Mouse (Mus musculus) left cerebral cortex, adult 8-10 months (tissue): ENCODE data around the gene Gm49318. TPM values are rescaled to one million over a fixed set of nuclear protein-coding genes. Genes with fewer than 3 reads are reported as not detected.

Source experiments
- DNase-seq, 2 experiments: peaks; one replicate each; pipeline ENCODE4 v3.0.0; 2022; ENCODE audit warnings: low spot score in 2 of 2
- total RNA-seq, 4 experiments: library from RNA; stranded (reverse); gene quantifications; 2 replicates each; pipeline ENCODE4 v1.2.4; 2022

Gene Gm49318
- total RNA-seq, 4 experiments from 2014 or later, result not detected

DNA sequence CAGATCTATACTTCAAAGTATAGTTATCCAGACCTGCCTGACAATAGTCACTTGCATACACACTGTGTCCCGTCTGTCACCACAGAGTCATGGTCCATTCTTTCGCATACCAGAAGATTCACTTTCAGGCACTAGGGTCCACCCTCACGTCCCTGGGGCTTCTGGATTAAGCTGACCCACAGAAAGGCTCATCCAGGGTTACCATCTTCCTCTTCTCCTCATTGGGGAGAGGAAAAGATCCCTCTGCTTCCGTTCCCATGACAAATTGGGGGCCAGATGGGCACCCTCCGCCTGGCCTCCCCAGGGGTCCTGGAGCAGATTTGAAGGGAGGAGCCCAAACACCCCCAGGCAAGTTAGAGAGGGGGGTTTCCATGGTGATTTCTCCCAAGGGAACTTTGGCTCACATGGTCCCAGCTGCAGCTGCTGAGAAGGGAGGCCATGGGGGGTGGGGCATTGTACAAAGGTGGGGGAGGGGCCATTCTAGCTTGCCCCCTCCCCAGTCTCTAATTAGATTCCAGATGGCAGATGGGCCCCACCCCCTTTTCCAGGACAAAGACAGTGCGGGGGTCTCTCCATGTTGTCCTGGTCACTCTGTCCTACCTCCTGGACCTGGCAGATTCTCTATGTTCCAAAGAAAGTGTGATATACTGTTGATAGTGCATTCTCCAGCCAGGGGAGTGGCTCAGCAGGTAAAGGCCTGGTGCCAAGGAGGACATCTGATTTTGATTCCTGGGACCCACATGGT is 35.6 kb downstream of the Gm49318 start:
- DNase-seq, result no peak

DNA sequence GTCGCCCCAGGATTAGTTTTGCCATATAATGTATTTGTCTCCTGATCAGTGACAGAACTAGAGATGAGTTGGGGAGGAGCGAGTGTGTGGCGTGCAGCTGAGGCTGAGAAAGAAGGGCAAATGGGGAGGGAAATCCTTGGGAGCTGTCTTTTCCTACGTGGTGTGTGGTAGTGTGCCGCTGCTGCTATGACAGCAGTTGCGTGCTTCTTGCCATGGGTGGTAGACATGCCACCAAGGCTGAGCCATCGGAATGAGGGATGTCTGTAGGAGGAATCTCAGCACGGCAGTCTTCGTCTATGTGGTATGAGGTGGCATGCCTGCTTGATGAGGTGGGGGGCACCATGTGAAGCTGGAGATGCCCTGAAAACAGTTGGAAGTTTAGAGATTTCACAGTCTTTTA is 40.7 kb downstream of the Gm49318 start:
- DNase-seq, result no peak

DNA sequence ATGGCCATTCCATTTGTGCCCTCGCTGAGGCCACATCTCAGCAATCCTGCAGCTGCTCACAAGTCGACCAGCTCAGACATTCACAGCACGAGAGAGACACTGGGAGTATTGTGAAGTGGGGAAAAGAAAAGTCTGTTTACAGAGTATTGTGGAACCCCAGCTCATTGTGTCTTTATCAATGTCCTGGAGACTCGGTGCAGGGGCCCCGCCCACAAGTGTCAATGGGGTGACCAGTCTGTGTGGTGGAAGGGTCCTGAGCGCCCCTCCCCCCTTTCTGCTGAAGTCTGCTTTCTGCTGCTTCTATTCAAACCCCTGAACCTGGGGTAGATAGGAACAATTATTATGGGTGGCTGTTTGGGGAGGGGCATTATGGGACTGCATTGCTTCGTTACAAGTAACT is 42.6 kb downstream of the Gm49318 start:
- DNase-seq, result no peak

DNA sequence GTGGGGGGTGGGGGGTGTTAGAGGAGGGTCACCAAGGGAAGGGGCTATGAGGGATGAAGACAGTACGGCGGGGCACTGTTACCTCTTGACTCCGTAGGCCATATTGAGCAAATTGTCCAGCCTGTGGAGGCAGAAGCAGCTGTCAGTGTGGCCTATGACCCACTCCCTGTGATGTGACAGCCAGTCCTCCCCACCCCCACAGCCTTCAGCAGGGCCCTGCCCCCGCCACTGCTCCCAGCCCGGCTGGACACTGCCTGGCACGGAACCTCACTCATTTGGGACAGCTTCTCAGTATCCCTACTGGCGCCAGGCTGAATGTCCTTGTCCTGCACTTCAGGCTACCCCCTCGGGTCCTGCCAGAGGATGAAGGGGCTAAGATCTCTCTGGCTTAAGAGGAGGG is 46.5 kb downstream of the Gm49318 start:
- DNase-seq, result no peak

DNA sequence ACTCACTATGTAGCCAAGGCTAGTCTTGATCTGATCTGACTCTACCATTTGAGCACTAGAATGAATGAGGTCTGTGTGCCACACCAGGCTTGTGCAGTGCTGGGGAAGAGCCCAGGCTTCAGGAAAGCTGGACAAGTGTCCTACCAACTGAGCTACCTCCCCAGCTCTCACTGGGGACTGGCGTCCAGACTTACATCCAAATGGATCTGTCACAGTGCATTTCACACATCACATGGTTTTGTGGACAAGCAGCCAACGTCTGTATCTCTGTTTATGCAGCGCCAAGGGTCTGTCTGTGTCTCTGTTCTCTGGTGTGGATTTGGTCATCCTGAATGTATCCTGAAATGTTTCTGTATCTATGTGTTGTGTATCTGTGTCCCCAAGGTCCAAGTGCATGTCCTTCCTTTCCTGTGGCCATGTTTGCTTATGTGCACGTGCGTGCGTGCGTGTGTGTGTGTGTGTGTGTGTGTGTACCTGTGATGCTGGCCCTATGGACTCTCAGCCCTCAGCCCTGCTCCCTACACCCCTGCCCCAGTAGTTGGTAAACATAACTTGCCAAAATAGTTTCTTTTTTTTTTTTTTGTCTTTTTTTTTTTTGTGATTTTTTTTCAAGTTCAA is 53.7 kb downstream of the Gm49318 start:
- no peak for DNase-seq

DNA sequence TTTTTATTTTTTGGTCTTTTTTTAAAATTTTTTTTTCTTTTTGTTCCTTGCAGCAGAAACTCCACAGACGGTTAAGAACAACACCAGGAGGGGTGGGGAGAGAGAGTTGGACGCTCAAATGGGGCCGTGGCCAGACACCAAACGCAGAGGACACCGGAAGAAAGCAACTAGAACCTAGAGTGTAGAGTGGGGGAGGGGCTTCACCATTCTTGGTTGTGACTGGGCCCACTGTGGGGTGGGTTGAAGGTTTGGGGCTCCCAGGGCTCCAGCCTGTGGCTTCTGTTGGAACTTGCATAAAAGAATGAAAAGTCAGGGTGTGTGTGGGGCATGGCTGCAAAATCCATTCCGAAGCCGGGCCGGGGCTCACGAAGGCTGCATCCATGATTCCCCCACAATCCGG is 54.8 kb downstream of the Gm49318 start:
- no peak for DNase-seq

DNA sequence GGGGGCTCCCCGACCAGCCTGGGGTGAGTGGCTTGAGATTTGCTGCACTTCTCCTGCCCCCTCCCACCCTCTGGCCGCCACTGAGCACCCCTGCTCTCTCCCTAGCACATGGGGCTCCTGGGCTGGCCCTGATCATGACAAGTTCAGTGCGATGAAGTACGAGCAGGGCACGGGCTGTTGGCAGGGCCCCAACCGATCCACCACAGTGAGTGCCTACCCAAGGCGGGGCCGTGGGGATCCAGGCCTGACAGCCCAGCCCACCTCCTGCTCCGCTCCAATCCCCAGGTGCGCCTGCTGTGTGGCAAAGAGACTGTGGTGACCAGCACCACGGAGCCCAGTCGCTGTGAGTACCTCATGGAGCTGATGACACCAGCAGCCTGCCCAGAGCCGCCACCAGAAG is 58.3 kb downstream of the Gm49318 start:
- DNase-seq, result no peak

DNA sequence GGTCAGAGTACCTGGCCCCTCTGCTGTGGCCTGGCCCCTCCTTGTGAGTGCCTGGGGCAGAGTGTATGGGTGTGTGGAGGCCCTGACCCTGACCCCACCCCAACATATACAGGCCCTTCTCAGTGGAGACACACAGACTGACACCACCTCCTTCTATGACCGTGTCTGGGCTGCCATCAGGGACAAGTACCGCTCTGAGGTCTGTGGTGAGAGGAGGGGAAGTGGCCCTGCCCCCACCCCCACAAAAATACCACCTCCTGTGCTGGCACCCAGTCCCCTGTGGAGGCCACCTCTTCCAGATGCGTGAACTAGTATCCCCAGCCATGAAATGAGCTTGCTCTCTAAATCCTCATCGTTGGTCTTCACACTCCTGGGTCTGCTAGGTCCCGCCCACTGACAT is 60.0 kb downstream of the Gm49318 start:
- no peak for DNase-seq

DNA sequence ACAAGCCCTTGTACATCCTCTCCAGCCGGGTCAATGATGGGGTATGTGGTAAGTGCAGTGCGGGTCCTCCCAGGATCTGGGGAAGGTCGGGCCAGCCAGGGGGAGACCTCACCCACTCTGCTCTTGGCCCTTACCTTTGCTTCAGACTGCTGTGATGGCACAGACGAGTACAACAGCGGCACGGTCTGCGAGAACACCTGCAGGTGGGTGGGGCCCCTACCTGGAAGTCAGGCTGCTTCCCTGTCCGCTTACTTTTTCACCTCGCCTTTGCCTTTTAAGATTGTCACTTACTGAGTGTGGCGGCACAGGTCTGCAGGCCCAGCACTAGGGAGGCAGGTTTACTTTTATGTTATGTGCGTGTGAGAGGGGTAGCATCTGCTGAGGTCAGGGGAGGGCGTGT is 66.5 kb downstream of the Gm49318 start:
- no peak for DNase-seq

DNA sequence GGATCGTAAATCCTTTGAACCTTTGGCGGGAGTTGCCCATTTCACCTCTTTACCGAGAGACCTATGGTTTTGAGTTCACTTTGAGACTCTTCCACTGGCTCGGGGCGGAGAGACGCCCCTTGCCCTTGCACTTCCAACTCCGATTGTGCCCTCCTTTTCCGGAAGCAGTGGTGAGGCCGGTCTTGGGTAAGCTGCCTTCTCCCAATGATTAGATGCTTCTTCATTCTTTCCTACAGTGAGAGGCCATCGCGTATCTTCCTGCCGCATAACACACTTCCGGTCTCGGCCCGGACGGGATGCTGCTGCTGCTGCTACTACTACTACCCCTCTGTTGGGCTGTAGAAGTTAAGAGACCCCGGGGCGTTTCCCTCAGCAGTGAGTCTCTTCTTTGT is 67.9 kb downstream of the Gm49318 start:
- DNase-seq, result no peak

DNA sequence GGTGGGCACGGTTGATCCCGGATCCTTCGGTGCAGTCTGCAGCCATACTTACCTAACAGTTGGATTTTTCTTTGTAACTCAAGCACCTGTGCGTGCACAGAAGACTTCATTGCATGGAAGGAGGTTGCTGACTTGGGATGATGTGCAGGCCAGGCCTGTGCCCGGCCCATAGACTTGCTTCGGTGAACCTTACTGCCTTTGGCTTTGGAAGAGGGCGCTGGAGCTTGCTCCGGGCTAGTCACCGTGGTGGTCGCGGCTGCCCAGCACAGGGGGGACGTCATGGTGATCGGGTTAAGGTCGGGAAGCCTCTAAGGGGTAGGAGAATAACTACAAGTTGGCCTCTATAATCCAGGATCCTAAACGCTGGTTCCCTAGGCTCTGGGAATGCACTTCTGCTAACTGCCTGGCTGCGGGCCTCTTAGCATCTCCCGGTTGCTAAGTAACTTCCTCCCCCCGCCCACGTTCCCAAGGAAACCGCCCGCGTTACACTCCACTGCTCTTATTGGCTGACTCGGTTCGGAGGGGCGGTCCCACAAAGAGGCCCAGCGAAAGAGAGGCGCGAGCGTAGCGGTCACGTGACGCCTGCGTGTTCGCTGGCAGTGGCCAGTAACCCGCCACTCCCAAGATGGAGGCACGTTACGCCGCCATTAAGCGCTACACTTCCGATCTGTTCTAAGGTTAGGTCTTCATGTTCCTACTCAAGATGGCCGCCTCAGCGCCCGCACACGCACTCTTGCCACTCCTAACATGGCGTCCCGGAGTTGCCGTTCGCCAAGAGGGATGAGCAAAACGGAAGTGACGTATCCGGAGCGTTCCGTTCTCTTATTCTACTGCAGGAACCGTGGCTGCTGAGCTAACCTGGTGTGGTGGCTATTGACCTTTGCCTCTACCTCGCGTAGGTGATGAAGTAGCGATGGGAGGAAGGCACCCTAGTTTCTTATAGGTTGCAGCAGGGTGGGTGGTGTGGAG is 68.6 kb downstream of the Gm49318 start, which contains the start of the genes Ccdc151 and Prkcsh:
Gene Ccdc151, minus strand, starts transcription at position 441 of the 969 bp plus-strand sequence.
Gene Prkcsh, plus strand, starts transcription at position 613 of the 969 bp plus-strand sequence.
- peak; percentile 97 to 100 for DNase-seq

DNA sequence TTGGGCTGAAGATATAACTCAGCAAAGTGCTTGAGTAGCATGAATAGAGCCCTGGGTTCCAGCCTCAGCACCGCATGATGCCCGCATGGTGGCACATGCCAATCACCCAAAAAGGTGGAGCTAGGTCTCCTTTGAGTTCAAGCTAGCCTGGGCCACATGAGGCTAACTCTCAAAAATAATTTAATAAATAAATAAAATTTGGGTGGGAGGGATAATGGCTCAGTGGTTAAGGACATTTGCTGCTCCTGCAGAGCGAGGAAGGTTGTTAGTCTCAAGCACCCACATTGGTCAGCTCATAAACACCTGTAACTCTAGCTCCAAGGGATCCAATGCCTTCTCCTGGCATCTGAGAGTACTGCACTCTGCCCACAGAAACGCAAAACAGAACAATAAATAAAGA is 69.4 kb downstream of the Gm49318 start:
- DNase-seq, result no peak

DNA sequence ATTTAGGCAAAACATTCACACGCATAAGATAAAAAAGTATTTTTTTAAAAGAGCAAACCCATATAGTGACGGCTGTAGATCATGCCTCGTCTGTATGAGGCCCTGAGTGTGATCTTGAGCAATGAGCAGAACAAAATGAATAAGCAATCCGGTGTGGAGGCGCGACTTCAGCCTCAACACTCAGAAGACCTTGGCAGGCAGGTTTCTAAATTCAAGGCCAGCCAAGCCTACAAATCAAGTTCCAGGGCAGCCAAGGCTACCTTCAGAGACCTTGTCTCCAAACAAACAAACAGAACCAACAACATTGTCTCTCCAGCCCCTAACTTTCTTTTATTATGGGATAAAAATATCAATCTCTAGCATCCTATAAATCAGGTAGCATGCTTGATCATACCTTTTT is 70.8 kb downstream of the Gm49318 start:
- DNase-seq, result no peak

DNA sequence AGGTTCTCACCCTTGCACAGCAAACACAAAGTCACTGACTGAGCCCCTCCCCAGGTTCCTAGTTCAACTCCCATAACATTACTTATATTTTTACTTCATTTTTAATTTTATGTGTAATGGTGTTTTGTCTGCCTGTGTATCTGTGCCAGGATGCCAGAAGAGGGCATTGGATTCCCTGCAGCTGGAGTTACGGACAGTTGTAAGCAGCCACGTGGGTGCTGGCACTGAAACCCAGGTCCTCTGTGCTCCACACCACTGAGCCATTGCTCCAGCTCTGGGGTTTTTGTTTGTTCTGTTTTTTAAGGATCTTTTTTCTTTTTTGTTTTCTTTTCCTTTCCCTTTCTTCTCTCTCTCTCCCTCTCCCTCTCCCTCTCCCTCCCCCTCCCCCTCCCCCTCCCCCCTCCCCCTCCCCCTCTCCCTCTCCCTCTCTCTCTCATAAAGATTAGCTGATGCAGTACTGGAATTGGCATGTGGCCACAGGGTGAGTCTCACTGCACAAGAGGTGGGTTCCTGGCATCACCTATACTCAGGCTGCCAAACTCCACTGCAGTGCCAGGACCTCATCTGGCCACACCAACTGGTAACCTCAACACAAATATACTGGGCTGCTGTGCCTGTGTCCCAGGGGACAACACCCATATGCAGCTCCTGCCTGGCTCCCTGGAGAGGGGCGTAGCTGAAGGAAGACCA is 74.7 kb downstream of the Gm49318 start:
- no peak for DNase-seq

DNA sequence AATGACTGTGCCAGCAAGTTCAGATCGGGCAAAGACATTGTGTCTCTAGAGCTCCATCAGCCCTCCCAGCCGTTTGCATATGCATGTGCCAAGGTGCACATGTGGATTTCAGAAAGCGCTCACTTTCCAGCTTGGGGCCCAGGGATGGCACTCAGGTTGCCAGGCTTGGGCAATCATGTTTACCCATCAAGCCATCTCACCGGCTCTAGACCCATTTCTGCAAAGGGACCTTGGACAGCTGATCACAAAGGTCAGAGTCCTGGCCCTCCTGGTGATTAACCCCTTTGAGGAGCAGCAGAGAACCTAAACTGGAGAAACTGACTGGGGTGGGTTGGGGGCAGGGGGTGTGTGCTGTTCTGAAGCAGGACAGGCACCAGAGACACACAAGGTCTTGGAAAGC is 78.8 kb downstream of the Gm49318 start:
- no peak for DNase-seq

DNA sequence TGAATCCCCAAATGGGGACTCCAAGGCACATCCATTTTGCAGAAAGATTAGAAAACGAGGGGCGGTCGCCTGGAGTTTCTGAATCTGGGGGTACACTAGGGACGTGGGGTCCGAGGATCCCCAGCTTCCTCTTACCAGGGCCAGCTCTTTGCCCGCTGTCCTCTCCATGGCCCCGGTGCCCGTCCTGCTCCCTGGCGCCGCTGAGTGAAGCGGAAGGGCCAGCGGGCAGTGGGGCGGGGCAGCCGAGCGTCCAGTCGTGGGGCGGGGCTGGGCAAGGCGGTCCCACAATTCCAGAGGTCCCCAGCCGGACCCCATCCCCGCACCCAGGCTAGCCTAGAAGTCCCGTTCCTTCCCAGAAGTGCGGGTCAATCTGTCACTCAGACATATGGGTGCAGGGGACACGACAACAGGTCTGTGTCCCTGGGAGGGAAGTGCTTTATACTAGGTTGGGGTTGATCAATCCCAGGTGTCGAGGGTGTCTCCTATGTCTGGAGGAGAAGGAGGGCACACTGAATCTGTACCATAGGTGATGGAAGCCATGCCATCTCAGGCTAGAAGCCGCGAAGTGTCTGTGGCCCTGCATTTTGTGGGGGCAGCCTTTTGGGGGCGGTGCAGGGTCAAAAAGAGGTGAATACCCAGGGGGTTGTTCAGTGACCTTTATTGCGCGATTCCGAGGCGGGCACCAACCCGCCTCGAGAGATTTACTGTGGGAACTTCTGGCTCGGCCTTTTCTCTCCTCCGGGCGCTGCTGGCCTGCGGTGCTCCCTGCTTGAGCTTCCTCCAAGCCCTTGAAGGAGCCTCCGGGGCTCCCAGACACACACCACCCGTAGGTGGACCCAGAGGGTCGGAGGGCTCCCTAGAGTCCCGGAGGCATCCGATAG is 81.6 kb downstream of the Gm49318 start, which contains the start of gene Rgl3:
Gene Rgl3, minus strand, starts transcription at position 217 of the 881 bp plus-strand sequence.
- no peak for DNase-seq

DNA sequence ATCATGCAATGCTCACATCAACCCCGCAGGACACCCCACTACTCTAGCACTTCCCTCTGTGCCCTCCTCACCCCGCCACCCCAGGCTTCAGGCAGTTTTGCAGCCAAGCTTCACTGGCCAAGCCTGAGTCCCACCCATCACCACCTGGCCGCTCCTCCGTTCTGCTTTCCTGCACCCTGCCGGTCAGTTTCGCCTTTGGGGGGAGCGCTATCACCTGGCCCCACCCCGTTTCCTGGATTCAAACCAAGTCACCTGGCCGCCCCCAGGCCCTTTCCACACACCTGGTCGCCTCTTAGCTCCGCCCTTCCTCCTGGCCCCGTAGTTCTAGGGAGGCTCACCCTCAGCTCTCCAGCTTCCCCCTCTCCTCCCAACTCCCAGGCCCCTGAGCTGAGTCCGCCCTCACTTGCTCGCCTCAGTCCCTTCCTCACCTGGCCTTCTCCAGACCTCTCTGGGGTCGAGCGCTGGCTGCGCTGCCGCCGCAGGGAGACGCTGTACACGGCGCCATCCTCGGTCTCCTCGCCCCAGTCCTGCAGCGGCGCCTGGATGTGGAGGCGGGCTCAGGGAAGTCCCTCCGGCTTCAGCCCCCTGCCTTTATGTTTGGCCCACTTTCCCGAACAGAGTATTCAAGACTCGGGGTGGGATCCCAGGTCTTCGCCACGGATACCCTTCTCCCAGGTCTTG is 82.5 kb downstream of the Gm49318 start:
- no peak for DNase-seq

DNA sequence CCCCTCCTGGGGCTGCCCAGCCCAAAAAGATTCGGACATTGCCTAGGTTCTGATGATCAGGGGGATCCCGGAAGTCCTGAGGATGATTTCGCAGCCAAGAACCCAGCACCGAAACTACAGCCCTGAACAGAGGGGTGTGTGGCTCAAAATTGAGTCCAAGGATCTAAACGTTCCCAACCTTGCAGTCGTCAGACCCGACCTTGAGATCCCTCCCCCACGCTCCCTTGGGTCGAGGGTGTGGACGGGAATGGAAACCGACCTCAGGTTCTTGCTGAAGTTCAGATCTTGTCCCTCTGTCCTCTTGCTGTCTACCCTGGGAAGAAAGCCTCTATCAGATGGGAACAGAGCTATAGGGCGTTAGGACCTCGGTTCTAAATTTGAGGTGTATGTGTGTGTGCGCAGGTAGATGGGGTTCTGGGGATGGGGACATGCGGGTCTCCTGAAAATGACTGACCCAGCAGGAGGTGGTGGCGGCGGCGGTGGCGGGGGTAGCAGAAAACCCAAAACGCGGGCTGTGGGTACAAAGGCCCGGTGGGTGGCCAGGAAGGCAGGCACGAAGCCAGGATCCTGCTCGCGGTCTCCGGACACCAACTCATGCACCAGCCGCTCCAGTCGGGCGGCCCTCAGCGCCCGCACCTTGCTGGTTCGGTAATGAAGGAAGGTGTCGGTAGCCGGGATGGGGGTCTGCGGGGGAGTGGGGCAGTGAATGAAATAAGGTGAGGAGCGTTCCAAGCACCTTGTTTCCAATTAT is 83.3 kb downstream of the Gm49318 start:
- DNase-seq, result no peak
